Mouse (Mus musculus) neural tube, embryonic 11.5 days (tissue): Measurements from ENCODE around the gene Rad51d. TPM values are rescaled to one million over a fixed set of nuclear protein-coding genes. Genes with fewer than 3 reads are reported as not detected.

Source experiments
- ATAC-seq: fragments of 200-750 bp; cut with Nextera tagmentation; 2 replicates; pipeline ENCODE4 v1.8.0; 2017; ENCODE audit warnings: moderate number of reproducible peaks, mild to moderate bottlenecking, moderate TSS enrichment, moderate library complexity; ENCODE audit not compliant: insufficient read depth, low FRiP score, low TSS enrichment
- DNase-seq: peaks from one replicate; pipeline ENCODE4 v3.0.0-alpha.2; 2015; ENCODE audit warnings: low spot score
- H3K27ac ChIP-seq: fragments of 300-500 bp; sonication (generic); 2 replicates; pipeline ENCODE4 v1.5.1; 2014; ENCODE audit warnings: low read depth, mild to moderate bottlenecking, low read length
- H3K27me3 ChIP-seq: fragments of 300-500 bp; sonication (generic); 2 replicates; pipeline ENCODE4 v1.6.1; 2014; ENCODE audit warnings: mild to moderate bottlenecking, low read length, mixed read lengths; ENCODE audit not compliant: control insufficient read depth, insufficient read depth
- H3K36me3 ChIP-seq: fragments of 300-500 bp; sonication (generic); 2 replicates; pipeline ENCODE4 v1.6.1; 2014; ENCODE audit warnings: mild to moderate bottlenecking, low read length, moderate library complexity, mixed read lengths; ENCODE audit not compliant: control insufficient read depth, insufficient read depth
- H3K4me1 ChIP-seq: fragments of 300-500 bp; sonication (generic); 2 replicates; pipeline ENCODE4 v1.6.1; 2014; ENCODE audit warnings: low read length, mixed read lengths; ENCODE audit not compliant: control insufficient read depth, insufficient read depth
- H3K4me2 ChIP-seq: fragments of 300-500 bp; sonication (generic); 2 replicates; pipeline ENCODE4 v1.6.1; 2014; ENCODE audit warnings: low read depth, mild to moderate bottlenecking, moderate library complexity
- H3K4me3 ChIP-seq: fragments of 300-500 bp; sonication (generic); 2 replicates; pipeline ENCODE4 v1.5.1; 2014; ENCODE audit warnings: low read depth, low read length
- H3K9ac ChIP-seq: fragments of 300-500 bp; sonication (generic); 2 replicates; pipeline ENCODE4 v1.6.1; 2014; ENCODE audit warnings: mild to moderate bottlenecking, low read length
- H3K9me3 ChIP-seq: fragments of 300-500 bp; sonication (generic); 2 replicates; pipeline ENCODE4 v1.6.1; 2016; ENCODE audit warnings: low read length; ENCODE audit not compliant: control insufficient read depth
- WGBS: fragments of 180-500 bp; shearing (Covaris S2); extraction: QIAGEN DNeasy Blood & Tissue Kit; methylation state at CpG from one replicate; pipeline ENCODE4 v1.1.7; 2014; 5-methylcytosine and 5-hydroxymethylcytosine counted together
- polyA plus RNA-seq: library from polyadenylated mRNA; unstranded; fragments of >200 nt; fragmentation: Nextera tagmentation; extraction: Ambion mirVana; gene quantifications from 2 replicates; pipeline ENCODE4 v1.2.1, GENCODE M21; 2014

Rad51d gene
- polyA plus RNA-seq, 1 experiment from 2014 or later = 17.9 TPM

DNA sequence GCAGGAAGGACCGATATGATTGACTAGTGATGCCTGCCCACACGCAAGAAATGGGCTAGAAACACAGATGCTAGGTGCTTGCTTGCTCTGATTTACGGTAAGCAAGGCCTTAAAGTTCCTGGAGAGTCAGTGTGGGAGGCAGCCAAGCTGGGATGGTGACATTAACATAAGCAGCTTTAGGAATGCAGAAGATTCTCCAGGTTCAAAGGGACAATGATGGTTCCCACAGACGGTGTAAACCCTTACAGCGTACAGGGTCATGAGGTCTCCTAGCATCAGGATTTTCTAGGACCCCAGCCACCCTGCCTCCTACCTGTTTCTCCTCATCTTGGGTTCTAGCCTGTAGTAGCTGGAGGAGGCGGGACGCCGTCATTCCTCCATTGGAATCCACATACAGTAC, 7.2 kb downstream of the Rad51d start:
- H3K9ac ChIP-seq = no peak overlapping the region
- no peak overlapping the region for H3K4me2 ChIP-seq
- H3K27ac ChIP-seq = no peak overlapping the region
- WGBS = 64% methylated on average over 8 of the region's 8 CpGs
- H3K36me3 ChIP-seq = no peaks in the 10 kb centered on the region
- H3K27me3 ChIP-seq = no peaks in the 10 kb centered on the region
- ATAC-seq (no peak), DNase-seq (no peak)
- no peaks in the 10 kb centered on the region for H3K9me3 ChIP-seq
- no peak overlapping the region for H3K4me3 ChIP-seq
- no peaks in the 10 kb centered on the region for H3K4me1 ChIP-seq

DNA sequence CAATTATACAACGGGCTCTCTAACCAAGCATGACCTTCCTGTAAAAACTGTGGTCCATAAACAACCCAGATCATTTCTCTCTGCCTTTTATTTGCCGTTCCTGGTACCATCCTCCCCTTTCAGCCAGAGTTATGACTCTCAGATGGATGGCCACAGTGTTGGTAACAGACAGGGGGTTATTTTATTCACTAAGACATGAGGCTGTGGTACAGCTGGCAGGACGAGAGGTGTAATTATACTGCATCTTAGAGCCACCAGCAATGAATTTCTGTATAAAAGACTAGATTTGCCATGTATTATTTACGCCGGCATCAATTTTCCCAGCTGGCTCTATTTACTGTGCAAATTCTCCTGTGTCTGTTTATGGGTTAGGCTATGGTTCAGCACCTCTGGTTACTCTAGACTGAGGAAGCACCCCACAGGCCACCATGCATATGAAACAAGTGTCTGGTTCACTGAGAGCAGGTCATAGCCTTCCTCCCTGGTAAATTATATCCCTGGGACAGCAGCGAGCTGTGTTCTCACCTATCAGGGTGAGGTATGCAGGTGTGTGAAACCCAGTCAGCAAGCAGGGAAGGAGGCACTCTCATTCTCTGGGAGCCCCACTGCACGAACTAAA, 12.6 kb downstream of the Rad51d start:
- Histone ChIP-seq H3K4me1 (no peaks in the 10 kb centered on the region), H3K36me3 (no peaks in the 10 kb centered on the region), H3K27me3 (no peaks in the 10 kb centered on the region), H3K4me2 (no peak overlapping the region), H3K4me3 (no peak overlapping the region), H3K9me3 (no peaks in the 10 kb centered on the region), H3K9ac (no peak overlapping the region), H3K27ac (no peak overlapping the region)
- DNase-seq (no peak), ATAC-seq (no peak)
- WGBS = 75% methylated on average over 7 of the region's 7 CpGs

DNA sequence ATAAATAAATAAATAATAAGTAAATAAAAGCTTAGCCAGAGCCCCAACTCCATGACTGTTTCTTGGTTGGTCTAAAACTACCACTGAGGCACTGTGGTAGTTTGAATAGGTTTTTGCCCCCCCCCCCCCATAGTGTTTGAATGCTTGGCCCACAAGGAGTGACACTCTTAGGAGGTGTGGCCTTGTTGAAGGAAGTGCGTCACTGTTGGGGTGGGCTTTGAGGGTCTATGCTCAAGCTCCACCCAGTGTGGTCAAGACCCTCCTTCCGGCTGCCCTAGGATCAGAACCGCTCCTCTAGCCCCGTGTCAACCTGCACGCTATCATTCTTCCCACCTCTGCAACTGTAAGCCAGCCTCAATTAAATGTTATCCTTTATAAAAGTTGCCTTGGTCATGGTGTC, 14.8 kb downstream of the Rad51d start:
- Histone ChIP-seq H3K4me3 (no peak overlapping the region), H3K9me3 (no peaks in the 10 kb centered on the region), H3K4me2 (no peak overlapping the region), H3K36me3 (no peaks in the 10 kb centered on the region), H3K27ac (no peak overlapping the region), H3K4me1 (no peaks in the 10 kb centered on the region), H3K9ac (no peak overlapping the region), H3K27me3 (no peaks in the 10 kb centered on the region)
- no peak for DNase-seq
- no peak for ATAC-seq
- 89% methylated on average over 5 of the region's 5 CpGs for WGBS

DNA sequence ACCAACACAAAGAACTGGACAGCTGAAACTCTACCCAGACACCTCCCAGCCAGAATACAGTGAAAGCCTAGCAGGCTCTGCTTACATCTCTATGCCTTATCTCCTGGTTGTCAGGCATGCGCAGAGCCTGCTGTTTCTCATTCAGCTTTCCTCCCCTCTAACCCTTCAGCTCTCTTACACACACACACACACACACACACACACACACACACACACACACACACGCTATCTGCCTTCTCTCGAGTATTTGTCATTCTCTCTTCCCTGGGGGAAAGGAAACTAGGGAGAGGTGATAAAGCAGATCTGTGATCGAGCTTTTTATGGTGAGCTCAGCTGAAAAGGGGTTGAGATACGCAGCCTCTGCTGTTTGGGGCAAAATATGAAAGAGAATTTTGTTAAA, 15.5 kb downstream of the Rad51d start:
- DNase-seq (no peak), ATAC-seq (no peak)
- H3K4me2 ChIP-seq = no peak overlapping the region
- 79% methylated on average over 5 of the region's 5 CpGs for WGBS
- no peaks in the 10 kb centered on the region for H3K4me1 ChIP-seq
- H3K9ac ChIP-seq = no peak overlapping the region
- no peaks in the 10 kb centered on the region for H3K9me3 ChIP-seq
- H3K27ac ChIP-seq = no peak overlapping the region
- H3K36me3 ChIP-seq = no peaks in the 10 kb centered on the region
- H3K27me3 ChIP-seq = no peaks in the 10 kb centered on the region
- no peak overlapping the region for H3K4me3 ChIP-seq

DNA sequence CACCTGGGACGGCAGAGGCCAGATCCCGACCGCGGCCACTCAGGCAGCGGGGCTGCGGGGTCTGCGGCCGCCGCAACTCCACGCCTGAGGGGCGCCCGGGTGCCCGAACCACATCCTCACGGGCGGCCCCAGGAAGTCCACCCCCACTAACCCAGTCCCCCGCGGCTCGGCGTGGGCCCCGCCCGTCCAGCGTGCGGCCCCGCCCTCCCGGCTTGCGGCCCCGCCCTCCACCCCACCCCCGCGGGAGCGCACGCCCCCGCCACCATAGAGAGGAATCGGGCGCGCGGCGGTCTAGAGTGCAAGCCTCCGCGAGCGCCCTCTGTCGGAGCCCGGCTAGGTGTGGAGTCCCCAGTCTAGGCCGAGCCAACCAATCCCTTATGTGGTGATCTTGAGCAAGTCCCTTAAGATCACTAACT, 19.4 kb downstream of the Rad51d start, which contains the start of gene Rffl:
Gene Rffl, minus strand, starts transcription at position 180 of the 416 bp plus-strand sequence.
- WGBS = under 1% methylated on average over 28 of the region's 43 CpGs
- H3K27ac ChIP-seq = peak within 1 kb of the TSS; percentile 50; the same call in 1 of the 2 replicates
- H3K4me3 ChIP-seq = peak within 1 kb of the TSS; percentile 68
- peak; percentile 94 for ATAC-seq
- no peaks in the 10 kb centered on the region for H3K36me3 ChIP-seq
- peak within 1 kb of the TSS; percentile 89 for H3K4me2 ChIP-seq
- no peaks in the 10 kb centered on the region for H3K9me3 ChIP-seq
- peak; percentile 94 for DNase-seq
- no peaks in the 10 kb centered on the region for H3K4me1 ChIP-seq
- peak within 1 kb of the TSS; percentile 70 for H3K9ac ChIP-seq
- H3K27me3 ChIP-seq = no peaks in the 10 kb centered on the region

DNA sequence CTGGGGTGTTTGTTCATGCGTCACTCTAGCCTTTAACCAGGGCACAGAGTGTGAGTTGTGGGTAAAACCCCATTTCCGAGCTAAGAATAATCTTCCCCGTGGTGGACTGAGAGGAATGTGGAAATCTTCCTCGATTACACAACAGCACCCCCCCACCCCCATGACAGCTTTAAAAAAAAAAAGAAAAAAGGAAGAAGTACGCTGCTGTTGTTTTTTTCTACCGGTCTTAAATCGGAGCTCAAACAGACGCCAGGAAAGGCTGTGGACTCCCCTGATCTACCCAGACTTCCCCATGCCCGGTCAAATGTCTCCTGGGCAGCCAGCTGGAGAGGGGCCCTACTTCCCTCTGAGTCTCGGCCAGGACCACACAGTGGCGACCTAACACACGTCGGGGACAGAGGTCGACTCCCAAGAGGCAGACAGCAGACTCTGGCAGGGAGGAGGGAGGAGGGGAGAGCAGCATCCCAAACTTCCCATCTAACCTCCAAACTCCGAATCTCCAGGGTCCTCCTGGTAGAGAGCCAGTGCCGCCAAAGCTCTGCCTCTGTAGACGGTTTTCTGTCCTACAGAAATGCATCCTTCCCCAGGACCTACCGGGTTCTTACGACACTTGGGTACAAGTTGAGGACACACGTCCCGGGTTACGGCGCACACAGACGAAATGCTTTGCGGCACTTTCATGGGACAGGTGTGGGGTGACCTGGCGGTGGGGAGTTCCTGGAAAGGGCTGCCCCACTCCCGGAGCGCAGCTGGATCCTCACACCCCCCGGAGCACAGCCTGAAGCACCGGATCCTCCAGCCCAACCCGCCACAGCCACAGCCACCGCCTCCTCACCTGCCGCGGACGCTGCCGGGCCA, 20.0 kb downstream of the Rad51d start:
- H3K9me3 ChIP-seq = no peaks in the 10 kb centered on the region
- 5% methylated on average over 36 of the region's 36 CpGs for WGBS
- no peaks in the 10 kb centered on the region for H3K36me3 ChIP-seq
- peak overlapping the region; percentile 89 for H3K4me2 ChIP-seq
- H3K9ac ChIP-seq = peak overlapping the region; percentile 70
- no peaks in the 10 kb centered on the region for H3K27me3 ChIP-seq
- ATAC-seq (peak; percentile 20; the same call in 1 of the 2 replicates), DNase-seq (peak; percentile 44)
- H3K4me1 ChIP-seq = no peaks in the 10 kb centered on the region
- peak overlapping the region; percentile 68 for H3K4me3 ChIP-seq
- H3K27ac ChIP-seq = peak overlapping the region; percentile 50; the same call in 1 of the 2 replicates

DNA sequence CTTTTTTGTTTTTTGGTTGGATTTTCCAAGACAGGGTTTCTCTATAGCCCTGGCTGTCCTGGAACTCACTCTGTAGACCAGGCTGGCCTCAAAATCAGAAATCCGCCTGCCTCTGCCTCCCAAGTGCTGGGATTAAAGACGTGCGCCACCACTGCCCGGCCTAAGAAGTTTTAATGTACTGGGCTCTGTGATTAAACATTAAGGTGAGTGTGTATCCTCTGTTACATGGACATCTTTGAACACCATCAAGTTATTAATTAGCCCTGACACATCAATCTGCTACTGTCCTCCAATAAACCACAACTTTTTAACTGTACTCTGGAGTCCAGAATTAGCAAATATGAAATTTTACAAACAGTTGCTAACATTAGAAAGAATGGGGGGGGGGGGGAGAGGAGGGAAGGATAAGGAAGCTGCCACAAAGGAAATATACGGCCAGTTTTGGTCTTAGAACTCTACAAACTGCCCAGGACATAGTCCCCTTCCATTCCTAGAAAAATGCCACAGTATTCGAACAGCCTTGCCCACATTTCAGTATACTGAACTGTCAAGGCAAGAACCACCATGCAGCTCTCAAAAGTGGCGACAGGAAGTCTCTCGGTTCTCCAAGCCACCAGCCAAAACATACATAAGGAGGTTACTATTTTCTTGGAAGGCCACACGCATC, 20.8 kb downstream of the Rad51d start:
- Histone ChIP-seq H3K27ac (no peak overlapping the region), H3K4me1 (no peaks in the 10 kb centered on the region), H3K27me3 (no peaks in the 10 kb centered on the region), H3K4me2 (0 out of 2 replicates have a peak overlapping the region, but pooled peaks have one; percentile 12), H3K9ac (no peak overlapping the region), H3K9me3 (no peaks in the 10 kb centered on the region), H3K4me3 (peak overlapping the region; percentile 68; the same call in 1 of the 2 replicates), H3K36me3 (no peaks in the 10 kb centered on the region)
- 80% methylated on average over 9 of the region's 9 CpGs for WGBS
- DNase-seq (no peak), ATAC-seq (no peak)

DNA sequence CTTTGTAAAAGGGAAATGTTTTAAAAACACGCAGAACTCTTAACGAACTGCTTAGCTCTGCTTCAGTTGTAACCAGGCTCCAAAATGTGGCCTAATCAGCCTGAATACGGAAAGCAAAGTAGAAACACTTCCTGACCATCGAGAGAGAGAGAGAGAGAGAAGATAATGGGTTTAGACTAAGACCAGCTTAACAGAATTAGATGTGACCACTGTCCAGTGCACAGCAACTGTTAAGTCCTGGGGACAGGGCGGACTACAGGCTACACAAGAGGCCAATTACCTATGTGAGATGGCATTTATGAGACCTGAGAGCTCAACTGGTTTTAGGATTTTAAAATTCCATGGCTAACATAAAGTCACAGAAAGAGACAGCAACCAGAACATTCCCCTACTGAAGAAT, 22.5 kb downstream of the Rad51d start:
- ATAC-seq (no peak), DNase-seq (no peak)

More for the DNA sequence above, 22.5 kb downstream of the Rad51d start:
- Histone ChIP-seq H3K9ac (no peak overlapping the region), H3K4me3 (no peak overlapping the region), H3K9me3 (no peaks in the 10 kb centered on the region), H3K4me1 (no peaks in the 10 kb centered on the region), H3K4me2 (no peak overlapping the region), H3K27ac (no peak overlapping the region), H3K36me3 (no peaks in the 10 kb centered on the region), H3K27me3 (no peaks in the 10 kb centered on the region)
- WGBS = 88% methylated on average over 5 of the region's 5 CpGs
